Mouse (Mus musculus) cortical plate, adult 2 months (tissue): ENCODE measurements around the gene Tmem56.

Experiments
- CTCF ChIP-seq: fragments of 200-500 bp; IDR thresholded peaks from 2 replicates; pipeline ENCODE4 v1.5.1; 2011; ENCODE audit warnings: mild to moderate bottlenecking, control low read depth, low read length; ENCODE audit not compliant: insufficient read depth; ENCODE audit errors: extremely low read depth
- POLR2A ChIP-seq: fragments of 200-500 bp; IDR thresholded peaks from 2 replicates; pipeline ENCODE4 v1.6.1; 2011; ENCODE audit warnings: mild to moderate bottlenecking, low read length, control low read depth; ENCODE audit not compliant: insufficient read depth; ENCODE audit errors: extremely low read depth

GRCm38 (mm10) chr3:121221987-121222386, 60.9 kb downstream of the Tmem56 start:
- TF ChIP-seq CTCF (no peak), POLR2A (no peak)
